Mouse (Mus musculus): Measurements from ENCODE around the gene Serinc5. TPM values are rescaled to one million over a fixed set of nuclear protein-coding genes. Genes with fewer than 3 reads are reported as not detected.
A peak's percentile ranks its signal among the peaks of the same experiment; 100 is the strongest.

Serinc5 gene
- total RNA-seq, 2 experiments from 2014 or later = 62.3 to 62.4 TPM

DNA sequence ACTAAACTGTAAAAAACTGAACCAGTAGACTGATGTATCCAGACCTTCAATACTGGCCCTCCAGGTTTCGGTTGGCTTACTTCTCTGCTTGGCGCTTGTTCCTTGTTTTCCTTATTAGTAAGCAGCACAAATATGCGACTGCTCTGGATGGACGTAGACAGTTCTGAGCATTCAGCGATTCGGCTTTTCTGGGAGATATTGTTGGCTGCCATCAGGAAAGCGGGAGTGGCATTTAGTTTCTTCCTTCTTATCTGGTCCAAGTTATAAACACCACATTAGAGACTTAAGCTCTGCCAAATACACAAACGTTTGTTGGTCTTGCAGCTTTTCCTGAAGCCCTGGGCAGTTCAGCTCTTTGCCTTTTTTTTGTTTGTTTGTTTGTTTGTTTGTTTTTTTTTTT is 5.6 kb downstream of the Serinc5 start:
- DNase-seq (ENCODE audit: extremely low spot score in 1 of 2, low spot score in 2 of 2) = no peak
- Histone ChIP-seq H3K27ac (no peak overlapping the region), H3K4me3 (no peak overlapping the region)
- TF ChIP-seq CTCF (IDR thresholded peaks at IDR 0.05) = no peak
- intact Hi-C loops (cut with DNase I) = no loop called here

DNA sequence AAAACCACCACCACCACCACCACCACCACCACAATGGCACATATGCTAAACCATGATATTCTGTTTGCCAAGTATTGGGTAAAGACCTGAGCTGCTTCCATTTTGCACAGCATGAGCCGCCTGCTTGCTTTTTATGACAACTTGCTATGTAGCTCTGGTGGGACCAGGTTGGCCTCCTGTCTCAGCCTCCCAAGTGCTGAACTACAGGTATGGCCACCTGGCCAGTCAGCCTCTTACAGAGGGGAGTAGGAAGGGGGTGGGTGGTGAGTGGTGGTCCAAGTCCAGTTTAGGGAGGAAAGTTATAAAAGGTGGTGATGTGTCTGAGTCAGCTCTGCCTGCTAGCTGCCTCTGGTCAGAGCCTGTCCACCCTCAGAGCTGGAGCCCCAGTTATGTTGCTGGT is 15.3 kb downstream of the Serinc5 start:
- H3K4me3 ChIP-seq = no peak overlapping the region
- no peak overlapping the region for H3K27ac ChIP-seq
- DNase-seq (ENCODE audit: extremely low spot score in 1 of 2, low spot score in 2 of 2) = no peak
- TF ChIP-seq CTCF (IDR thresholded peaks at IDR 0.05) = no peak
- intact Hi-C loops (cut with DNase I) = no loop called here

DNA sequence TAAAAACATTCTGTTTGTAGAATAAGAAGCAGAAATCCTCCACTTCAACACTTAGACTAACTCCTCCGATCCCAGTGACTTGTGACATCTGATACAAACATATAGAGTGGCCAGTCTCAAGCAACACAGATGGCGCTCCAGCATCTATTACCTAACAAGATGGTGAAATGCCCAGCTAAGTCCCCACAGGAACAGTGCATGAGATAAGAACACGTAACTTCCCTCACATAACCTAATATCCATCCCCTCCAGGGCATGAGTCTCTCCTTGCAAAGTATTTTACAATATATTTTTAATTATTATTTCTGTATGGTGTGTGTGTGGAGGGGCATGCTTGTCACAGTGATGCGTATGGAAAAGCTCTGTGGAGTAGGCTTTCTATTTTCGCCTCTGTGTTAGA is 15.8 kb downstream of the Serinc5 start:
- H3K4me3 ChIP-seq = no peak overlapping the region
- DNase-seq (ENCODE audit: extremely low spot score in 1 of 2, low spot score in 2 of 2) = no peak
- no peak for TF ChIP-seq CTCF (IDR thresholded peaks at IDR 0.05)
- intact Hi-C loops (cut with DNase I) = no loop called here
- H3K27ac ChIP-seq = no peak overlapping the region

DNA sequence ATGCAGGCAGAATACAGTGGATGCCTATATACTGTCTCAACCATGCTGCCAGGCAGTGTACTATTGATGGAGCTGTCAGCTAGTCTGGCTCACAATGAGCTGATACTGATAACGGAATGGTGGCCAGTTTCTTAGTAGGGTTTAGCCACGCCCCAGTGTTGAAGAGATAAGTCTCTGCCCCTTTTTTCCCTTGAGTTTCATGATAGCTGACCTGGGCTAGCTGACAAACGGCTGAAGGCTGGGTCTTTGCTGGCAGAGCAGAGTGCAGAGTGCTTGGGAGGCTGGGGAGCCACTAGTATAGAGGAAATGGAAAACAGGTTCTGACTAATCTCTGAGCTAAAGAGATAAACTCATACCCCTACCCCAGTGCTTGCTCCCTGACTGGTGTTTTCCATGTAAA is 18.6 kb downstream of the Serinc5 start:
- intact Hi-C loops (cut with DNase I) = no loop called here
- DNase-seq (ENCODE audit: extremely low spot score in 1 of 2, low spot score in 2 of 2) = no peak
- H3K4me3 ChIP-seq = no peak overlapping the region
- TF ChIP-seq CTCF (IDR thresholded peaks at IDR 0.05) = no peak
- no peak overlapping the region for H3K27ac ChIP-seq

DNA sequence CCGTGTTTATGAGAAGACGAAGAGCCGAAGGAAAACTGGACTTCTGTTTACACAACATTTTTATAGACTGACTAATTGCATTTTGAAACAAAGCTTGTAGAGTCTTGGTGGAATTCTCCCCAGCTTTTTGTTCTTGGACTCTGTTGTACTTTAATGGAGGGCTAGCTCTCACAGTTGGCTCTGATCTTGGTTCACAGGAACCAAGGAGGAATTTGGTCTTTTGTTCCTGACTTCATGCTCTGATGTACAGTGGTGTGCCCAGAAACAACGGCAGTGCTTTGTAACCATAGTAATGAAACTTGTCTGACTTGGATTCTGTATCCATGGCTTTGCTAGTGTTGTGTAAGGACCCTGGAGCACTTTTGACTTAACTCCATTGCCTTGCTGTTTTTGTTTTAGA is 20.6 kb downstream of the Serinc5 start:
- DNase-seq (ENCODE audit: extremely low spot score in 1 of 2, low spot score in 2 of 2) = no peak
- Histone ChIP-seq H3K27ac (no peak overlapping the region; the same call in 1 of the 2 replicates), H3K4me3 (no peak overlapping the region)
- TF ChIP-seq CTCF (IDR thresholded peaks at IDR 0.05) = no peak
- intact Hi-C loops (cut with DNase I) = no loop called here

DNA sequence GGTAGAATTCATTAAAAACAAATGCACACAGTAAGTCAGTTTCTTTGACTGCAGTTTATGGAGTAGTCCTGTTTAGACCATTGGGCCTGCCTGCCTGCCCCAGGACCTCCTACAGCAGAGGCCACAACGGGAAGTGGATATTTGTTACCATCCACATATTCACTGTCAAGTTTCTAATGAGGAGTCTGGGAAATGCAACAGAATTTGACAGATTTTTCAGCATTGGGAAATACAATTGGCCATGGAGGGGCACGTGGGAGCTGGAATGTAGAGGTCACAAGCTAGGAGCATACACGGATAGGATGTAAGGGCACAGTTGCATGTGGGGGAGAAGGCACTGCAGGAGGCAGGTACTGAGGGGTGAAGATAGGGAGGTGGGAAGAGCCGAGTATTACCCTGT is 21.7 kb downstream of the Serinc5 start:
- TF ChIP-seq CTCF (IDR thresholded peaks at IDR 0.05) = no peak
- intact Hi-C loops (cut with DNase I) = no loop called here
- H3K27ac ChIP-seq = peak overlapping the region; percentile 40
- DNase-seq (ENCODE audit: extremely low spot score in 1 of 2, low spot score in 2 of 2) = no peak
- H3K4me3 ChIP-seq = no peak overlapping the region

DNA sequence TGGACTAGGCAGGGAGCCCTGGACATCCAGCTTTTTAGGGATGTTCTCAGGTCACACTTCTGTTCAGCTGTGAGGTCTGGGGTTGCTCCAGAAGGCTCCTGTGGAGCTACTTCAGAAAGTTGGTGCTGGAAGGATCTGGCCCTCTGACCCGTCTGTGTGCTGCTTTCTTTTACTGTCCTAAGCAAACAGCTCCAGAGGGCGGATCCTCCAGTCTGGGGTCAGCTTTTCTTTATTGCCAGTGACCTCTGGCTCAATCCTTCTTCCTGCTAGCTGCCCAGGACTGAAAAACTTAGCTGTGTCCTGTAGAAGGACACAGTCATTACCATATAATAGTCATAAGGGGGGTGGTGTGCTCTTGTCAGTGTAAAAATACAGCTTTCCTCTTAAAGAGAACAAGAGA is 24.1 kb downstream of the Serinc5 start:
- H3K27ac ChIP-seq = no peak overlapping the region
- DNase-seq (ENCODE audit: extremely low spot score in 1 of 2, low spot score in 2 of 2) = peak in 1 of 2 experiments; percentile 8
- TF ChIP-seq CTCF (IDR thresholded peaks at IDR 0.05) = no peak
- no peak overlapping the region for H3K4me3 ChIP-seq
- intact Hi-C loops (cut with DNase I) = no loop called here

DNA sequence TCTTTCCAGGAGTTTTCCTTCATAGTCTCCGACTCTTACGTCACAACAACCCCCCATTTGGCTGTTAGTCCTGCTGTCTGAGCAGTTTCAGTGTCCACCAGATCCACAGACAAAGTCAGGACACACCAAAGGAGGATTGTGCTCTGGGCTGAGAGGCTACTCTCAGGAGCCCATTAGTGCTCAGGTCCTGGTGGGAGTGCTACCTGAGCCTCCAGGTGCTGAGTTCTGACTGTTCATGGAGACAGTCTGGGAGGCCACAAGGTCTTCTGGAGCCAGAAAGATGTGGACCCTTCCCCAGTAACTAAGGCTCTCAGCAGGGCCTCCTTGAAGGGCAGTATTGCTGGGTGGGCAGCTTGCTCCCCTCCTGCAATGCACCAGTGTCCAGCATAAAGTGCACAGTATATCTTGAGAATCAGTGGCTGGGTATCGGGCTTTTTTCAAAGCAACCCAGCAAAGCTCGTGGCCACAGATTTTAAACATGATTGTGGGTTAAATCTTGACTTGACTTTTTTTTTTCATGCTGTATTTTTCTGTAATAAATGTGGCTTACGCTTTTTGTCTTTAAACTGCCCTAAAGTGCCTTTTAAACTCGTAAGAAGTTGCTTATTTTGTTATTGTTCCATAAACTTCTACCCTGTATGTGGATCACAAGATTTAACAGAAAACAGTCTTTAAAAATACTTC is 25.5 kb downstream of the Serinc5 start:
- Histone ChIP-seq H3K4me3 (no peak overlapping the region), H3K27ac (peak overlapping the region; percentile 9; the same call in 1 of the 2 replicates)
- TF ChIP-seq CTCF (IDR thresholded peaks at IDR 0.05) = no peak
- DNase-seq (ENCODE audit: extremely low spot score in 1 of 2, low spot score in 2 of 2) = peak in 1 of 2 experiments; percentile 7
- intact Hi-C loops (cut with DNase I) = no loop called here

DNA sequence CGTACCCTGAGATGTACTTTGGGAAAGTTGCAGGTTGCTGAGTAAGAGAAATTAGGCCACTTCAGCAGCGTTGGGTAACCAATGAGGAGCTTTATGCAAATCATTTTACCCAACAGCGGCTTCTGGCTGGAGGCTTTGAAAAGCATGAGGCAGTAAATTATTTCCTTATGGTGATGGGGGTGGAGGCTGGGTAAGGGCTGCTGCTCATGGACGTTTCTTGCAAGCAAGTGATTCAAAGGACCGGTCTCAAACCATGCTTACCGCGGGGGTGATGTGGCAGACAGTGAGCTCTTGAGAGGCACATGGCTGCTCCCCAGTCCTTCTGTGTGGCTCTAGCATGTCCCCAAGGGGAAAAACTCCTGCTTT is 26.0 kb downstream of the Serinc5 start:
- peak; percentile 38 to 44 for DNase-seq (ENCODE audit: extremely low spot score in 1 of 2, low spot score in 2 of 2)
- no peak overlapping the region for H3K4me3 ChIP-seq
- TF ChIP-seq CTCF (IDR thresholded peaks at IDR 0.05) = no peak
- H3K27ac ChIP-seq = peak overlapping the region; percentile 60
- intact Hi-C loops (cut with DNase I) = no loop called here

DNA sequence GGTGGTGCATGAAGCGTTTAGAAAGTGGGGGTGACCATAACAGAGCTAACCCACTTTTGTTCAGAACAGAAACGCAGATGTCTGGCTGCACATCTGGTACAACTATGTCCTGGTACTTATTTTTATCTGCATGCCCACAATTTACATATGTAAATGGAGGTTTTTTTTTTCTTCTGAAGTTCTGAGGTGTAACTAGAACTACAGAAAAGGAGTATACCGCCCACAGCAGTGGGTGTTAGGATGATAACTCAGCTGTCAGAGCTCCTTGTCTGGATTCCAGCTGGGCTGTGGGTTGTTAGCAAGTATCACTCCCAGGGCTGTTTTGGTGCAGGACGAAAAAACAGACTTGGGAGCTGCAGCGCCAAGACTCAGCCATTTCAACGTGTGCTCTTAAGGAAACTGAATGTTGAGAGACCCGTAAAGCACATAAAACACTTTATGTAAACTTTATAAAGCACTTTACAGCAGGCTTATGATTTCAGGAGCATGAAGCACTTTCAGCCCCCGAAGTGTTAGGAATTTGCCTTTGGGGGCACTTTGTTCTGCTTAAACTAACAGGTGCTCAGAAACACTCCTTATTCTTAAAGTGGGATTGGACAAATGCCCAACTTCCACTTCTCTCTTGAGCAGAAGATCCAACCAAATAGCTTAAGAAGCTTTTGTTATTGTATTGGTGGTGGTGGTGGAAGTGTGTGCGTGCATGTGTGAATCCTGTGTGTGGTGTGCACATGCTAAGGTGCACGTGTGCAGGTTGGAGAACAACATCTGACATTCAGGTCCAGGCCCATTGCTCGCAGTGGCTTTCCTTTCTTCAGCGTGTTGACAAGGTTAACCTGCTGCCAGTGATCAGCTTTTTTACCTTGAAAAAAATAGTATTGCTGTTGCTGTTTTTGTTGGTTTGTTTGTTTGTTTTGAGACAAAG is 28.5 kb downstream of the Serinc5 start:
- no peak for TF ChIP-seq CTCF (IDR thresholded peaks at IDR 0.05)
- peak overlapping the region; percentile 72 for H3K27ac ChIP-seq
- DNase-seq (ENCODE audit: extremely low spot score in 1 of 2, low spot score in 2 of 2) = peak; percentile 59 to 64
- no peak overlapping the region; the same call in 1 of the 2 replicates for H3K4me3 ChIP-seq
- intact Hi-C loops (cut with DNase I) = loop anchor here (2.0 kb wide), 1 partner anchor 27 kb away; no protein-coding TSS in a partner anchor

DNA sequence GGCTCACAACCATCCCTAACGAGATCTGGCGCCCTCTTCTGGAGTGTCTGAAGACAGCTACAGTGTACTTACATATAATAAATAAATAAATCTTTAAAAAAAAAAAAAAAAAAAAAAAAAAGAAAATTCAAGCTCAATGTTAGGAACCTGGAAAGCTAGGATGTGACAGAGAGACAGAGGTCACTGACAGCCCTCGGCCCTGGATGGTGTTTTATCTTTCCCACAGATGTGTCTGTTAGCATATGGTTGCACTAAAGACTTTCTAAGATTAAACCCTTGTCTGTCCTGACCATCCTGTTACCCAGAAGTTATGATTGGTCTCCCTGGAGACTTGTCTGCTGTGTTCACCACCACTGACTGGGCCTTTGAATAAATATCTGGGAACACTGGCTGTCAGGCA is 33.3 kb downstream of the Serinc5 start:
- intact Hi-C loops (cut with DNase I) = no loop called here
- no peak for DNase-seq (ENCODE audit: extremely low spot score in 1 of 2, low spot score in 2 of 2)
- TF ChIP-seq CTCF (IDR thresholded peaks at IDR 0.05) = no peak; the same call in 1 of the 2 replicates
- Histone ChIP-seq H3K4me3 (no peak overlapping the region), H3K27ac (no peak overlapping the region)

DNA sequence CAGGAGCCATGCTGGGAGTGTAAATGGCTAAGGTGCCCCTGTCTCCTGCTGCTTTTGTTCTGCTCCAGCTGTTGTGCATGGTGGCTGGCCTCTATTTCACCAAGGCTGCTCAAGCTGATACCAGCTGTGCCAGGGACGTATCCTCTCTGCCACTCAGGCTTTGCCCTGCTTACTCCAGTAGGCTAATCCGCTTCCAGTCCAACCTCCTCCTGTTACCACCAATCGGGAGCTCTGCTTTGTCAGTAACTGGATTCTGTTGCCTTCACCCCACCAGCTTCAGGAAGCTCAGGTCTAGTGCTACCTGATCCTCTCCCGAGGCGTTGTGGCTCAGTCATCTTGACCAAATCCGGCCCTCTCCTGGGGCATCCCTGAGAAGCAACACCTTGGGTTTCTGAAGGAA is 33.9 kb downstream of the Serinc5 start:
- Histone ChIP-seq H3K4me3 (no peak overlapping the region), H3K27ac (no peak overlapping the region)
- no peak for DNase-seq (ENCODE audit: extremely low spot score in 1 of 2, low spot score in 2 of 2)
- TF ChIP-seq CTCF (IDR thresholded peaks at IDR 0.05) = no peak
- intact Hi-C loops (cut with DNase I) = no loop called here

Data from left cerebral cortex, adult 2 months (tissue).